Mouse (Mus musculus): ENCODE measurements at regions not wholly inside any gene's neighbourhood (a gene's known extent, or its start where the extent isn't known, plus 50 kb on each side); places are given as distances from the start of the nearest gene placed in this dataset.

DNA sequence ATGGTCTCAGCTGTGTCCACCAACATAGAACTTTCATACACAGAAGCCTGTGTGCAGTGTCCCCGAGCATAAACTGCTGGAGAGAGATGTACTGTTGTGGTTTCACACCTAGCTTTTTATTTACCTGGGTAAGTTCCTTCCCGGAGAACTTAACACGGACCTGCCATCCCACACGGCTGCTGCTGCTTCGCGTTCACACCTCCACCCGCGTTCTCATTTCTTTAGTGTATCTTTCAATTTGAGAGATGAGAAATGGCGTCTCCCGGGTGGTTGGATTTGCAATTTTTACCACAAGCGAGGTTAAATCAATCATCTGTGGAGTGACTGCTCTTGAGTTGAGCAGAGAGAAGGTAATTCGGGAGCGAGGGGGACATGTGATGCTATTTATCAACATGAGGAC lies 223.0 kb downstream of the Suds3 start:
- no peak for DNase-seq (ENCODE audit: low spot score)
- Histone ChIP-seq H3K36me3 (ENCODE audit: control insufficient read depth, insufficient read depth, low read length) (no peaks in the 10 kb centered on the region), H3K4me1 (replicated peaks; ENCODE audit: control insufficient read depth, insufficient read depth, low read length) (no peaks in the 10 kb centered on the region), H3K4me2 (ENCODE audit: low read length) (no peak overlapping the region), H3K9me3 (ENCODE audit: control insufficient read depth, low read length) (no peaks in the 10 kb centered on the region), H3K27ac (ENCODE audit: low read depth) (no peak overlapping the region), H3K27me3 (replicated peaks; ENCODE audit: control insufficient read depth, insufficient read depth, low read length) (no peaks in the 10 kb centered on the region), H3K4me3 (ENCODE audit: low read depth, low read length) (no peak overlapping the region), H3K9ac (ENCODE audit: low read length) (no peak overlapping the region)
- ATAC-seq (replicated peaks; ENCODE audit: low FRiP score, low TSS enrichment, low read depth): no peak
- 76% methylated on average over 13 of the region's 13 CpGs for WGBS

DNA sequence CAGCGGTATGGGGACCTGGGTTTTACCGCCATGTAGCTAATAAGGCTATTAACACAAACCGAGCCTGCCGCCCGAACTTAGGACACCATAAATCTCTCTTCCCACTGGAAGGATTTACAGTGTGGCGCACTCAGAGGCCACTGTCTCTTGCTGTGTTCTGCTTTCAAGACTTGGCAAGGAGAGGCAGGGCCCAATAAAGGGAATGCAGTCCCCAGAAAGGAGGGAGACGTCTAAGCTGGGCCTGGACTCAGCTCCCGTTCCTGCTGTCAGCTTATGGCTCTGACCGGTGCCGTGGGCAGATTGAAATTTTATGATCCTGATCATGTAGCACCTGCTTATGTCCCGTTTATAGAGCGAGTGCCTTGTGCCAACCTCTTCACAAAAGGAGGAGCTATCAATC lies 226.7 kb downstream of the Suds3 start:
- DNase-seq (ENCODE audit: low spot score) (no peak), ATAC-seq (replicated peaks; ENCODE audit: low FRiP score, low TSS enrichment, low read depth) (no peak)
- Histone ChIP-seq H3K4me3 (ENCODE audit: low read depth, low read length) (no peak overlapping the region), H3K36me3 (ENCODE audit: control insufficient read depth, insufficient read depth, low read length) (no peaks in the 10 kb centered on the region), H3K9ac (ENCODE audit: low read length) (no peak overlapping the region), H3K9me3 (ENCODE audit: control insufficient read depth, low read length) (0 out of 2 replicates have a peak, but pooled peaks cover 3% of the 10 kb centered on the region), H3K4me2 (ENCODE audit: low read length) (no peak overlapping the region), H3K4me1 (replicated peaks; ENCODE audit: control insufficient read depth, insufficient read depth, low read length) (no peaks in the 10 kb centered on the region), H3K27me3 (replicated peaks; ENCODE audit: control insufficient read depth, insufficient read depth, low read length) (no peaks in the 10 kb centered on the region), H3K27ac (ENCODE audit: low read depth) (no peak overlapping the region)
- 65% methylated on average over 12 of the region's 12 CpGs for WGBS

DNA sequence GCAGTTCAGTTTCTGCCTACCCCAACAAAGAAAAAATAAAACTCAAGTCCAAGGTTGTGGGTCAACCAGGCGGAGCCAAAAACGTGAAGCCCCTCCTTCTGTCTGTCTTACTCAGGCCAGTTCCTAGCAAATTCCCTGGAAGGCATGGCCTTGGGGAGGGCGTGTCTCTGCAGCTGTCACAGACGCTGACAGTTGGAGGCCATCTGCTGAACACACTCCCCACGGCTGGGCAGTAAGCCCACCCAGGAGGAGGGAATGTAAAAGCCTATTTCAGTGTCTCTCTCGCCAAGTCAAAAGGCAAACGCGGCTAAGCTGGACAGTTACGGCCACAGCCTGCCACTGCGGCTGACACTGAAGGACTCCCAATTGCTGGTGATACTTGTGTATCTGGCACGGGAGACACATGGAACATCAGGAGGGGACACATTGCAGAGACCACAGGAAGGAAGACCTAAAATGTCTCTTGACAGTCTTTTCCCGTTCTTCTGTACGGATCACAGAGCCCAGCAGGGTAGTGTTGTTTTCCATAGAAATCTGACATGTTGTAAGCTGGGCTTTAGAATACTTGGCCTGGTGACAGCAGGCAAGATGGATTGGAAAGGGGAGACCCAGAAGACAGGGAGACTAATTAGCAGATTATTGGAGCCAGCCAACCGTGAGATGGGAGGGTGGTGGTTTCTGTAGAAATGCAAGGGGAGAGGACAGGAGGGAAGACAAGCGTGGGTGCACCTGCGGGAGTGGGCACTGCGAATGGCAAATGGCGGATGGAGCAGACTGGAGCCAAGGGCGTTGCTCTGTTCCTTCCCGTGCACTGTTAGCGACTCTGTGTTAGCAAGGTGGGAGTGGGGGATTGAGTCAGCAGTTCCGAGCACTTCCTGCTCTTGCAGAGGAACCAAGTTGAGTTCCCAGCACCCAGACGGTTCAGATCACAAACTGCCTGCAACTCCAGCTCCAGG lies 229.5 kb downstream of the Suds3 start:
- Histone ChIP-seq H3K4me3 (ENCODE audit: low read depth, low read length) (no peak overlapping the region), H3K36me3 (ENCODE audit: control insufficient read depth, insufficient read depth, low read length) (no peaks in the 10 kb centered on the region), H3K27me3 (replicated peaks; ENCODE audit: control insufficient read depth, insufficient read depth, low read length) (no peaks in the 10 kb centered on the region), H3K9me3 (ENCODE audit: control insufficient read depth, low read length) (0 out of 2 replicates have a peak, but pooled peaks cover 3% of the 10 kb centered on the region), H3K4me2 (ENCODE audit: low read length) (no peak overlapping the region), H3K9ac (ENCODE audit: low read length) (no peak overlapping the region), H3K27ac (ENCODE audit: low read depth) (no peak overlapping the region), H3K4me1 (replicated peaks; ENCODE audit: control insufficient read depth, insufficient read depth, low read length) (no peaks in the 10 kb centered on the region)
- ATAC-seq (replicated peaks; ENCODE audit: low FRiP score, low TSS enrichment, low read depth) (no peak), DNase-seq (ENCODE audit: low spot score) (no peak)
- 68% methylated on average over 23 of the region's 23 CpGs for WGBS

DNA sequence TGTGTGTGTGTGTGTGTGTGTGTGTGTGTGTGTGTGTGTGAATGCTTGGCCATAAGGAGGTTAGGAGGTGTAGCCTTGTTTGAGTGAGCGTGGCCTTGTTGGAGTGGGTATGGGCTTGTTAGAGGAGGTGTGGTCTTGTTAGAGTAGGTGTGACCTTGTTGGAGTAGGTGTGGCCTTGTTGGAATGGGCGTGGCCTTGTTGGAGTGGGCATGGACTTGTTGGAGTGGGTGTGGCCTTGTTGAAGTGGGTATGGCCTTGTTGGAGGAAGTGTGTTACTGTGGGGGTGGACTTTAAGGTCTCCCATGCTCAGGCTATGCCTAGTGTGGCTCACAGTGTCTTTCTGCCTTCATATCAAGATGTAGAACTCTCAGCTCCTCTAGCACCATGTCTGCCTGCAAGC lies 236.2 kb downstream of the Suds3 start:
- no peak for ATAC-seq (replicated peaks; ENCODE audit: low FRiP score, low TSS enrichment, low read depth)
- 79% methylated on average over 2 of the region's 2 CpGs for WGBS

DNA sequence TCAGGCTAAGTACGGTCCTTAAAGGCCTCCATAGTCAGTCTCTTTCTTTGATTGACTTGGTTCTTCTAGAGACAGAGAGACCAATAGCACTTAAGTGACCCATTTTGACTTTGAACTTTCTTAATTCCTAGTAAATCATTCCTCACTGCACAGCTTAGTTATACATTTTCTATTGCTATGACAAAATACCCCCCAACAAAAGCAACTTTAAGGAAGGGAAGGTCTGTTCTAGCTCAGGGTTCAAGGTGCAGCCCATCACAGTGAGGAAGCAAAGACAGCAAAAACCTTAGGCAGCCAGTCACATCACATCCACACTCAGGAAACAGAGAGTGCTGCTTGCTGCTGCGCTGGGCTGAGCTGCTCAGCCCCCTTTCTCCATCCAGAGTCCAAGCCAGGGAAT lies 241.0 kb downstream of the Suds3 start:
- Histone ChIP-seq H3K9me3 (ENCODE audit: control insufficient read depth, low read length) (no peaks in the 10 kb centered on the region), H3K9ac (ENCODE audit: low read length) (no peak overlapping the region), H3K27me3 (replicated peaks; ENCODE audit: control insufficient read depth, insufficient read depth, low read length) (no peaks in the 10 kb centered on the region), H3K4me1 (replicated peaks; ENCODE audit: control insufficient read depth, insufficient read depth, low read length) (no peaks in the 10 kb centered on the region), H3K4me3 (ENCODE audit: low read depth, low read length) (no peak overlapping the region), H3K4me2 (ENCODE audit: low read length) (no peak overlapping the region), H3K36me3 (ENCODE audit: control insufficient read depth, insufficient read depth, low read length) (no peaks in the 10 kb centered on the region), H3K27ac (ENCODE audit: low read depth) (no peak overlapping the region)
- ATAC-seq (replicated peaks; ENCODE audit: low FRiP score, low TSS enrichment, low read depth) (no peak), DNase-seq (ENCODE audit: low spot score) (no peak)
- WGBS: 81% methylated on average over 2 of the region's 2 CpGs

More for the DNA sequence above, 236.2 kb downstream of the Suds3 start:
- no peak overlapping the region for H3K9ac ChIP-seq (ENCODE audit: low read length)
- no peaks in the 10 kb centered on the region for H3K27me3 ChIP-seq (replicated peaks; ENCODE audit: control insufficient read depth, insufficient read depth, low read length)
- no peaks in the 10 kb centered on the region for H3K36me3 ChIP-seq (ENCODE audit: control insufficient read depth, insufficient read depth, low read length)
- H3K4me3 ChIP-seq (ENCODE audit: low read depth, low read length): no peak overlapping the region
- no peak overlapping the region for H3K4me2 ChIP-seq (ENCODE audit: low read length)
- no peak overlapping the region for H3K27ac ChIP-seq (ENCODE audit: low read depth)
- DNase-seq (ENCODE audit: low spot score): no peak
- H3K9me3 ChIP-seq (ENCODE audit: control insufficient read depth, low read length): 0 out of 2 replicates have a peak, but pooled peaks cover 3% of the 10 kb centered on the region
- no peaks in the 10 kb centered on the region for H3K4me1 ChIP-seq (replicated peaks; ENCODE audit: control insufficient read depth, insufficient read depth, low read length)

DNA sequence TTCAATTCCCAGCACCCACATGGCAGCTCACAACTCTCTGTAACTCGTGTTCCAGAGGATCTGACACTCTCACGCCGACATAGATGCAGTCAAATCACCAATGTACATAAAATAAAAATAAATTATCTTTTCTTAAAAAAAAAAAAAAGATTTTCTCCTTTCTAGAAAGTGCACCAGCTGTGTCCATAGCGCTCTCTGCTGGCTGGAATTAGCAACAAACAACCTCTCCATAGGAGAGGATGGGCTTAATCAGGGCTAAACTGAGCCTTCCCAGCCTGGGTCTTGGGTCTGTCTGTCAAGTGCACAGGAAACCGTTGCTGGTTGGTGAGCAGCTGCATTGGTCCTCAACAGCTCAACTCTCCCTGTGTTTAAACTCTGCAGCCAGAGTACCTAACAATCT lies 247.8 kb downstream of the Suds3 start:
- no peaks in the 10 kb centered on the region for H3K27me3 ChIP-seq (replicated peaks; ENCODE audit: control insufficient read depth, insufficient read depth, low read length)
- no peaks in the 10 kb centered on the region for H3K9me3 ChIP-seq (ENCODE audit: control insufficient read depth, low read length)
- no peak for DNase-seq (ENCODE audit: low spot score)
- no peak overlapping the region for H3K27ac ChIP-seq (ENCODE audit: low read depth)
- no peak overlapping the region for H3K4me3 ChIP-seq (ENCODE audit: low read depth, low read length)
- no peak overlapping the region for H3K9ac ChIP-seq (ENCODE audit: low read length)
- H3K4me2 ChIP-seq (ENCODE audit: low read length): no peak overlapping the region
- no peak for ATAC-seq (replicated peaks; ENCODE audit: low FRiP score, low TSS enrichment, low read depth)
- no peaks in the 10 kb centered on the region for H3K36me3 ChIP-seq (ENCODE audit: control insufficient read depth, insufficient read depth, low read length)
- WGBS: 77% methylated on average over 5 of the region's 5 CpGs
- H3K4me1 ChIP-seq (replicated peaks; ENCODE audit: control insufficient read depth, insufficient read depth, low read length): no peaks in the 10 kb centered on the region

DNA sequence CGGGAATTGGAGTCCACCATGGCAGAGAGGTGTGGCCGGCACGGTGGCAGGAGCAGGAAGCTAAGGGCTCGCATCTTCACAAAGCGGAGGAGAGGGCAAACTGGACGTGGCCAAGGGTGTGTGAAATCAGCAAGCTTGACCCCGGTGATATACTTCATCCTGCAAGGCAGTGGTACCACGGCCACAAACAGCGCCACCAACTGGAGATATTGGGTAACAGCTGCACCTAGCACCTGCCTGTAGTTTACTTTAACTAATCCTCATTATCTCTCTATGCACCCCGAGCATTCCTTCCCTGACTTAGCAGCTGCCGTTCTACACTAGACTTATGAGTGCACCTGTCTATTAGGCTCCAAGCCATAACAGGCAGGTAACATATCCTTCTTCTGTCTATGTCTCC lies 251.6 kb downstream of the Suds3 start:
- WGBS: 82% methylated on average over 11 of the region's 11 CpGs
- Histone ChIP-seq H3K27me3 (replicated peaks; ENCODE audit: control insufficient read depth, insufficient read depth, low read length) (no peaks in the 10 kb centered on the region), H3K9me3 (ENCODE audit: control insufficient read depth, low read length) (no peaks in the 10 kb centered on the region), H3K4me3 (ENCODE audit: low read depth, low read length) (no peak overlapping the region), H3K4me1 (replicated peaks; ENCODE audit: control insufficient read depth, insufficient read depth, low read length) (no peaks in the 10 kb centered on the region), H3K27ac (ENCODE audit: low read depth) (no peak overlapping the region), H3K36me3 (ENCODE audit: control insufficient read depth, insufficient read depth, low read length) (no peaks in the 10 kb centered on the region), H3K9ac (ENCODE audit: low read length) (no peak overlapping the region), H3K4me2 (ENCODE audit: low read length) (no peak overlapping the region)
- ATAC-seq (replicated peaks; ENCODE audit: low FRiP score, low TSS enrichment, low read depth): no peak
- no peak for DNase-seq (ENCODE audit: low spot score)

DNA sequence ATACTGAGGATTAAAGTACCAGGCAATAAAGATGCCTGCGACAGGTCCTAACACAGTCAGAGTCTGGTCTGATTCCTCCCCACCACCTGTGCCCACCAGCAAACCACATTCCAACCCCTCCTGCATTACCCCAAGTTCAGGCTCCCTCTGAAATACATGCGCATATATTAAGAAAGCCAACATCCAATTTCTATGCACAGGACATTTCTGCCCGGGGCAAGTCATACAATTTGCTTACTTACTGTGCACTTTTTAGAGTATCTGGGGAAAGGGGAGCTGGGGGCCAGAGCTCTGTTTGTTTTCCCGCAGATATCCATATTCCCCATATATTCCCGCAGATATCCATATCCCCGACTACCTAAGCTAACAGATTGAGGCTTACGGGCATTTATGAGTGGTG lies 261.1 kb upstream of the Srrm4 start:
- no peaks in the 10 kb centered on the region for H3K9me3 ChIP-seq (ENCODE audit: control insufficient read depth, low read length)
- ATAC-seq (replicated peaks; ENCODE audit: low FRiP score, low TSS enrichment, low read depth) (no peak), DNase-seq (ENCODE audit: low spot score) (no peak)
- no peak overlapping the region for H3K4me2 ChIP-seq (ENCODE audit: low read length)
- H3K27ac ChIP-seq (ENCODE audit: low read depth): no peak overlapping the region
- no peaks in the 10 kb centered on the region for H3K27me3 ChIP-seq (replicated peaks; ENCODE audit: control insufficient read depth, insufficient read depth, low read length)
- no peaks in the 10 kb centered on the region for H3K4me1 ChIP-seq (replicated peaks; ENCODE audit: control insufficient read depth, insufficient read depth, low read length)
- H3K36me3 ChIP-seq (ENCODE audit: control insufficient read depth, insufficient read depth, low read length): no peaks in the 10 kb centered on the region
- H3K4me3 ChIP-seq (ENCODE audit: low read depth, low read length): no peak overlapping the region
- 84% methylated on average over 7 of the region's 7 CpGs for WGBS
- no peak overlapping the region for H3K9ac ChIP-seq (ENCODE audit: low read length)

DNA sequence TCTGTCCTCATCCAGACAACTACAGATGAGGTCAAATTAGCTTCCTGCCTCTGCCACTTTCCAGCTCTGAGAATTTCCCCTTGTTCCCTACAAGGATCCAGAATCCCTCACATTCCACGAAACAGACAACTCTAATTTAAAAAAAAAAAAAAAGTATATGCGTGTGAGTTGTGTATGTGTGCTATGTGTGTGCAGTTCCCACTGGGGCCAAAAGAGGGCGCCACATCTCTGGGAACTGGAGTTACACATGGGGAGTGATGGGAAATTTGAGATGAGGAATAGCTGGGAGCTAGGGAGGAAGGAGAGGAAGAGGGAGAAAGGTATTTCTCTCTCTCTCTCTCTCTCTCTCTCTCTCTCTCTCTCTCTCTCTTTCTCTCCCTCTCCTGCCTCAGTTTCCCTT lies 240.3 kb upstream of the Srrm4 start:
- Histone ChIP-seq H3K9ac (ENCODE audit: low read length) (no peak overlapping the region), H3K27me3 (replicated peaks; ENCODE audit: control insufficient read depth, insufficient read depth, low read length) (no peaks in the 10 kb centered on the region), H3K4me2 (ENCODE audit: low read length) (no peak overlapping the region), H3K4me3 (ENCODE audit: low read depth, low read length) (no peak overlapping the region), H3K9me3 (ENCODE audit: control insufficient read depth, low read length) (no peaks in the 10 kb centered on the region), H3K27ac (ENCODE audit: low read depth) (no peak overlapping the region), H3K4me1 (replicated peaks; ENCODE audit: control insufficient read depth, insufficient read depth, low read length) (no peaks in the 10 kb centered on the region), H3K36me3 (ENCODE audit: control insufficient read depth, insufficient read depth, low read length) (no peaks in the 10 kb centered on the region)
- DNase-seq (ENCODE audit: low spot score) (no peak), ATAC-seq (replicated peaks; ENCODE audit: low FRiP score, low TSS enrichment, low read depth) (no peak)
- 76% methylated on average over 3 of the region's 3 CpGs for WGBS

Data from intestine, embryonic 14.5 days (tissue).